In the genomic region with DNA sequence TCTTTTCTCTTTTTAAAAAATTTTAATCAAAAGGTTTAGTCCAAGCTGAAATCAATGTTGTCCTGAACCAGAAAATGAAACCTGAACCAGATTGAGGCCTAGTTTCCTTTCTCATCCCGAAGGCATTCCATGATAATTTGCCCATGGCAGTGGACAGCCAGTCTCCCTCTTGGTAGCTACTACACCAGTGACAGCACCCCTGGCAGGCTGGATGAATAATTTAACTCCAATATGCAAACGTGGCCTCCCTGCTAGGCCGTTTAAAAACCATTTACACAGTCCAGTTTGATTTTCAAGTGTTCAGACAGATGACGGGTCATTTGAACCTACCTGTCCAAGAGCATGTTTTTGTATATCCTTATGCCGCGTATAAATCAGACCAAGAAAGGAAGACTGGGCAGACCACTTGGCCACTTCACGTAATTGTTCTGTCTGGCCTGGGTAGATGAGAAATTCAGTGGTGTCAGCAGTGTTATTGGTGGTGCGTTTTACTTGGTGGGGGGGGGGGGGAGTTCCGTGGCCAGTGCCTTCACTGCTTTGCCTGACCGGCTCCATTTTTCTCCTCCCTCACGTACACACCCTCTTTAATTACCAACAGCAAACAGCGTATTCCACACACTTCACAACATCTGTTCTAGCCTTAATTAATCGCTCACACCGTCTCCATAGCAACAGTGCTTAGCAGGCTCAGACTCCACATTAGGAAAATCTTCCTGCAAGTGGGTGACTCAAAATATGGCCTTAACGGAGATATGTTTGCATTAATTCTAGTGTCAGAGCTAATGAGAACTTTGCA, we compare ENCODE assay signal across 9 mouse cellular contexts.
DNase-seq lines count a peak whose midpoint lies in the region; ATAC-seq and TF ChIP-seq lines count a peak whose summit lies in the region.
"Had no signal": no experiment of that assay in that cellular context is flagged by ENCODE, and none has a peak within 500 bp of the region (broad histone marks: within the 10 kb centered on the region; RNA-seq: fewer than 3 reads in every experiment).

No protein-coding gene starts in this region.

- no peaks in the 10 kb centered on the region for H3K4me1 ChIP-seq in stomach, embryonic 15.5 days
- H3K4me1 ChIP-seq in stomach, postnatal 0 days (replicated peaks; ENCODE audit: control insufficient read depth, insufficient read depth), result no peaks in the 10 kb centered on the region
- H3K4me1 ChIP-seq in midbrain, embryonic 10.5 days, result peaks cover 38% of the 10 kb centered on the region

- H3K27ac ChIP-seq in stomach, embryonic 15.5 days, result no peak overlapping the region
- H3K27ac ChIP-seq in stomach, postnatal 0 days (replicated peaks), result no peak overlapping the region
- H3K27ac ChIP-seq in midbrain, embryonic 10.5 days (replicated peaks), result peak overlapping the region; percentile 69
- H3K27ac ChIP-seq: heart, adult 2 months had no signal

- no peak for TF ChIP-seq CTCF in stomach, postnatal 0 days (IDR thresholded peaks at IDR 0.05; ENCODE audit: low read depth)

- 44% methylated on average over 15 of the region's 15 CpGs for WGBS in stomach, embryonic 15.5 days
- 47% methylated on average over 15 of the region's 15 CpGs for WGBS in stomach, postnatal 0 days
- 46% methylated on average over 15 of the region's 15 CpGs for WGBS in midbrain, embryonic 10.5 days

- no peak for DNase-seq in frontal cortex, postnatal 14 days (ENCODE audit: low spot score in 2 of 2)
- DNase-seq in stomach, postnatal 0 days (ENCODE audit: low spot score), result no peak
- peak; percentile 29 for DNase-seq in midbrain, embryonic 10.5 days (ENCODE audit: low spot score)
- no peak for DNase-seq in adrenal gland, adult 2 months
- no peak for DNase-seq in gastrocnemius, postnatal 10 days
- no peak for DNase-seq in gastrocnemius, postnatal 36 days
- DNase-seq: heart, adult 2 months had no signal

- H3K4me2 ChIP-seq in stomach, embryonic 15.5 days, result peak overlapping the region; percentile 3; the same call in 1 of the 2 replicates
- H3K4me2 ChIP-seq in stomach, postnatal 0 days (replicated peaks; ENCODE audit: low read depth), result no peak overlapping the region

- intact Hi-C loops in gastrocnemius, postnatal 36 days (cut with DNase I), result no loop called here

- no peaks in the 10 kb centered on the region for H3K36me3 ChIP-seq in stomach, embryonic 15.5 days
- no peaks in the 10 kb centered on the region for H3K36me3 ChIP-seq in stomach, postnatal 0 days (ENCODE audit: control insufficient read depth, insufficient read depth, low read length)
- H3K36me3 ChIP-seq in midbrain, embryonic 10.5 days, result no peaks in the 10 kb centered on the region

- no peaks in the 10 kb centered on the region for H3K9me3 ChIP-seq in stomach, embryonic 15.5 days
- no peaks in the 10 kb centered on the region for H3K9me3 ChIP-seq in stomach, postnatal 0 days (ENCODE audit: control insufficient read depth, low read length)
- no peaks in the 10 kb centered on the region for H3K9me3 ChIP-seq in midbrain, embryonic 10.5 days (replicated peaks)

- H3K4me3 ChIP-seq in stomach, embryonic 15.5 days (replicated peaks), result no peak overlapping the region
- H3K4me3 ChIP-seq in stomach, postnatal 0 days (ENCODE audit: low read depth, low read length), result no peak overlapping the region
- no peak overlapping the region for H3K4me3 ChIP-seq in midbrain, embryonic 10.5 days
- H3K4me3 ChIP-seq: heart, adult 2 months had no signal

- TF ChIP-seq EP300 in stomach, postnatal 0 days (optimal IDR thresholded peaks at IDR 0.05), result no peak

- no peak overlapping the region for H3K9ac ChIP-seq in stomach, embryonic 15.5 days
- H3K9ac ChIP-seq in stomach, postnatal 0 days (ENCODE audit: low read length), result no peak overlapping the region

- H3K27me3 ChIP-seq in stomach, embryonic 15.5 days (replicated peaks), result no peaks in the 10 kb centered on the region
- no peaks in the 10 kb centered on the region for H3K27me3 ChIP-seq in stomach, postnatal 0 days (ENCODE audit: control insufficient read depth, insufficient read depth, low read length)
- peaks cover 8% of the 10 kb centered on the region; the same call in 1 of the 2 replicates for H3K27me3 ChIP-seq in midbrain, embryonic 10.5 days (ENCODE audit: low read depth, poor library complexity, severe bottlenecking)

- ATAC-seq in frontal cortex, adult (ENCODE audit: low TSS enrichment), result peak; percentile 60
- no peak for ATAC-seq in stomach, embryonic 15.5 days (ENCODE audit: insufficient read depth, low FRiP score, low read depth)
- no peak for ATAC-seq in stomach, postnatal 0 days (ENCODE audit: low FRiP score, low TSS enrichment)
